Mouse (Mus musculus): ENCODE data around the gene Exph5. TPM values are rescaled to one million over a fixed set of nuclear protein-coding genes. Genes with fewer than 3 reads are reported as not detected.

The Exph5 gene
- polyA plus RNA-seq, 1 experiment from 2014 or later: 0.46 TPM

DNA sequence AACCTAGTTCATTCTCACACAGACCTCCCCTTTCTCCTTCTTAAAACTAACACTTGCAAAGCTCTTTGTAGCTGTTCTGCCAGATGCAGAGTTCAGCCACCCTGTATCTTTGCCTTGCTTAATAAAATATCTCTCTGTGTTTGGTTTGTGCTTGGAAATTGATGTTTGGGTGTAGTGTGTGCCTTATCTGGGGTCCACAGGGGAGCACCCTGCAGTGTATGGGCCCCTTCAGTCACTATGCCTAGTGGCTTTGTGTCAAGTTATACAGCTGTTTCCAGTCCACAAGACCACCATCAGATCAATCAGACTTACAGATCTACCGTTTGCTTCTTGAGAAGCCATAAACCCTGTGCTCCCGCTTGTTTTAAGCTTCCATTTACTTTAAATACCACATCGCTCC, 108.0 kb downstream of the Exph5 start:
- Histone ChIP-seq H3K9ac (ENCODE audit: low read depth, low read length) (no peak overlapping the region), H3K9me3 (replicated peaks; ENCODE audit: control insufficient read depth, low read length) (no peaks in the 10 kb centered on the region), H3K4me2 (no peak overlapping the region), H3K4me3 (ENCODE audit: low read depth, low read length) (no peak overlapping the region), H3K36me3 (ENCODE audit: control insufficient read depth, insufficient read depth, low read length) (no peaks in the 10 kb centered on the region), H3K4me1 (ENCODE audit: control insufficient read depth, insufficient read depth, low read length) (peaks cover 2% of the 10 kb centered on the region; the same call in 1 of the 2 replicates), H3K27ac (ENCODE audit: low read depth, low read length) (no peak overlapping the region), H3K27me3 (ENCODE audit: control insufficient read depth, insufficient read depth, low read length) (no peaks in the 10 kb centered on the region)
- 79% methylated on average over 3 of the region's 3 CpGs for WGBS (ENCODE audit: insufficient replicate concordance)
- no peak for ATAC-seq (replicated peaks; ENCODE audit: insufficient number of reproducible peaks, low FRiP score, low TSS enrichment)

DNA sequence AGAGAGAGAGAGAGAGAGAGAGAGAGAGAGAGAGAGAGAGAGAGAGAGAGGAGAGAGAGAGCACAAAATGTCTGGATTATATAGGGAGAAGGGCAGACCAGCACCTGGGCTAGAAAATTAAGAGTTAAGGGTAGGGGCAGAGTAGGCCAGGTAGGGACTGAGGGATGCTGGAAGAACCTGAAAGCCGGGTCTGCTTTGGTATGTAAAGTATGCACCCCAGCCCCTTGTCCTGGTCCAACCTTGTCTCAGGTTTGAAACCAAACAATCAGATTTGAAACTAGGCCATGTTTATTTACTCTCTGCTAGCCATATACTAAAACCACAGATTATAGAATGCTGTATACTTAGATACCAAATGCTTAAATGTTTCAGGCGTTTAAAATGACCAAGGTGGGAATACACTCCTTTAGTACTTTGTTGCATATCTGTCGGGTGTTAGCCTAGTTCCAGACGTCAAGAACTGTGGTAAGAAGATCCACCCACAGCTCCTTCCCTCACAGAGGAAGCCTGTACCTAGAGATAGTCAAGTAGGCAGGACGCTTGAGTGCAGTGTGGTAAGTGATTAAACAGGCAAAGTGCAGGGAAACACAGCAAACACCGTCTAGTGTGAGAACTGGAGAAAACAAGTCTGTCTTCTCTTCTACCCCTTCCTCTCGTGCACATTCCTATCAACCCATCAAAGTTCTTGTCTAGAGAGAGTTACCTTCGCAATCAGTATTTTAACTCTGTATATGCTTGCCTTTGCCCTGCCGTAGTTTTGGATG, 120.8 kb downstream of the Exph5 start:
- Histone ChIP-seq H3K36me3 (ENCODE audit: control insufficient read depth, insufficient read depth, low read length) (no peaks in the 10 kb centered on the region), H3K27ac (ENCODE audit: low read depth, low read length) (no peak overlapping the region), H3K4me2 (no peak overlapping the region; the same call in 1 of the 2 replicates), H3K9ac (ENCODE audit: low read depth, low read length) (no peak overlapping the region), H3K4me3 (ENCODE audit: low read depth, low read length) (no peak overlapping the region), H3K4me1 (ENCODE audit: control insufficient read depth, insufficient read depth, low read length) (no peaks in the 10 kb centered on the region), H3K9me3 (replicated peaks; ENCODE audit: control insufficient read depth, low read length) (no peaks in the 10 kb centered on the region), H3K27me3 (ENCODE audit: control insufficient read depth, insufficient read depth, low read length) (no peaks in the 10 kb centered on the region)
- no peak for ATAC-seq (replicated peaks; ENCODE audit: insufficient number of reproducible peaks, low FRiP score, low TSS enrichment)
- WGBS (ENCODE audit: insufficient replicate concordance): 49% methylated on average over 9 of the region's 9 CpGs

DNA sequence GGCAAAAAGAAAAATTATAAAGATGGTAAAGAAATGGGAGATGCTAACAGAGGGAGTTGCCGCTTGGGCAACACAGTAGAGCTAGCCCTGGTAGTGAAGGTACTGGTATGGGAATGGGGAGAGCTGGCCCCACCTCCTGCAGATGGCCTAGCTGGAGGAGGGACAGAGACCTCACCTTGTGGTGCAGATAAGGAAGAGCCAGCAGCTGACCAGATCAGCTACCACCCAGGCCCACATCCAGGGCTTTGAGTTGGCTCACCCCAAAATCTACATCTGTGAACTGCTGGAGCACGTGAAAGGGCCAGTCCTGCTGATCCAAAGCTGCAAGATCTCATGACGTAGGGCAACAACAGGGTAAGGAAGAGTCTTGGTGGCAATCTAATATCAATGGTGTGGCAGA, 125.3 kb downstream of the Exph5 start:
- Histone ChIP-seq H3K4me2 (no peak overlapping the region), H3K9me3 (replicated peaks; ENCODE audit: control insufficient read depth, low read length) (no peaks in the 10 kb centered on the region), H3K4me3 (ENCODE audit: low read depth, low read length) (no peak overlapping the region), H3K27ac (ENCODE audit: low read depth, low read length) (no peak overlapping the region), H3K9ac (ENCODE audit: low read depth, low read length) (no peak overlapping the region), H3K4me1 (ENCODE audit: control insufficient read depth, insufficient read depth, low read length) (no peaks in the 10 kb centered on the region), H3K27me3 (ENCODE audit: control insufficient read depth, insufficient read depth, low read length) (no peaks in the 10 kb centered on the region), H3K36me3 (ENCODE audit: control insufficient read depth, insufficient read depth, low read length) (no peaks in the 10 kb centered on the region)
- 88% methylated on average over 3 of the region's 3 CpGs for WGBS (ENCODE audit: insufficient replicate concordance)
- ATAC-seq (replicated peaks; ENCODE audit: insufficient number of reproducible peaks, low FRiP score, low TSS enrichment): no peak

Small RNA genes lying within 50 kb of the gene (microRNA-seq; reads per million reads assigned to microRNA genes)
- gene Mir130c (ENCODE audit: borderline number of aligned reads): not detected

Other genes starting within 250 kb of the Exph5 start
- gene Ddx10, start 53.6 kb upstream of the Exph5 start, polyA plus RNA-seq (2014; fragmentation: Nextera tagmentation; extraction: Ambion mirVana): 19.5 and 22.1 TPM in 2 replicates
- 19.3 and 20.9 TPM in 2 replicates for gene Kdelc2, start 82.4 kb downstream of the Exph5 start, polyA plus RNA-seq (2014; fragmentation: Nextera tagmentation; extraction: Ambion mirVana)
- 0.30 and 0.54 TPM in 2 replicates for gene 4930550C14Rik, start 100.7 kb downstream of the Exph5 start, polyA plus RNA-seq (2014; fragmentation: Nextera tagmentation; extraction: Ambion mirVana)
- 12.0 and 12.6 TPM in 2 replicates for gene Atm, start 235.1 kb downstream of the Exph5 start, polyA plus RNA-seq (2014; fragmentation: Nextera tagmentation; extraction: Ambion mirVana)
- gene Npat, start 235.4 kb downstream of the Exph5 start, polyA plus RNA-seq (2014; fragmentation: Nextera tagmentation; extraction: Ambion mirVana): 18.3 and 18.9 TPM in 2 replicates

Data from heart, embryonic 11.5 days (tissue).